Mouse (Mus musculus): Measurements from ENCODE around the gene Spag7.

GRCm38 (mm10) chr11:70660571-70660970 lies 8.6 kb downstream of the Spag7 start:
- TF ChIP-seq CTCF (IDR thresholded peaks at IDR 0.05; ENCODE audit: control insufficient read depth, insufficient read depth, insufficient replicate concordance, low read depth, low read length) (no peak), POLR2A (IDR thresholded peaks at IDR 0.05; ENCODE audit: control insufficient read depth, low read depth, low read length) (no peak)
